Mouse (Mus musculus) neutrophil, adult 5-6 weeks (primary cell): ENCODE results near the gene Fam209. TPM values are rescaled to one million over a fixed set of nuclear protein-coding genes. Genes with fewer than 3 reads are reported as not detected.
A peak's percentile ranks its signal among the peaks of the same experiment; 100 is the strongest.

ENCODE experiments used
- ATAC-seq: fragments of 151-379, 151-347 bp; 2 replicates; pipeline ENCODE4 v1.8.0; 2017; ENCODE audit warnings: mild to moderate bottlenecking, moderate TSS enrichment; ENCODE audit not compliant: insufficient number of reproducible peaks, poor library complexity, low FRiP score, severe bottlenecking; ENCODE audit errors: extremely low read depth
- total RNA-seq: library from RNA; stranded (forward); fragments of 200-1000 nt; gene quantifications from 2 replicates; pipeline ENCODE4 v1.2.3, GENCODE M21; 2017

Fam209 gene
- total RNA-seq = 14.4 and 15.8 TPM in 2 replicates

DNA sequence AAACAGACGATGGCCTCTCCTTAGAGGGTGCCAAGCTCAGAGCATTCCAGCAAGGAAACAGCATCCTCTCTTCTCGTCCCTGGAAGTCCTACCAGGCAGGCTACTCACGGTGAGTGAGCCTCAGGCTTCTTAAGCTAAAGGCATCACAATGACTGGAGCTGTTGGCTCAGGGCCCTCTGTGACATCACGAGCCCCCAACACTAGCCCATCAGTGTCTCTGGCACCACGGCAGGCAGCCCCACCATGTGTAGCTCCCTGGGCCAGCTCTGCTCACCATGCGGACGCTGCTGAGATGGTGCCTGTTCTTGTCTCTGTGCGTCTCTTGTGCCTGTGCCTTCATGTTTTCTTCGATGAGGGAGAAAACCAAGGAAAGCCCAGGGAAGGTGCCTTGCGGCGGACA, at the start of gene Fam209:
Gene Fam209 (plus strand): TSS at position 203 of the 400 bp plus-strand sequence.
- ATAC-seq = no peak

DNA sequence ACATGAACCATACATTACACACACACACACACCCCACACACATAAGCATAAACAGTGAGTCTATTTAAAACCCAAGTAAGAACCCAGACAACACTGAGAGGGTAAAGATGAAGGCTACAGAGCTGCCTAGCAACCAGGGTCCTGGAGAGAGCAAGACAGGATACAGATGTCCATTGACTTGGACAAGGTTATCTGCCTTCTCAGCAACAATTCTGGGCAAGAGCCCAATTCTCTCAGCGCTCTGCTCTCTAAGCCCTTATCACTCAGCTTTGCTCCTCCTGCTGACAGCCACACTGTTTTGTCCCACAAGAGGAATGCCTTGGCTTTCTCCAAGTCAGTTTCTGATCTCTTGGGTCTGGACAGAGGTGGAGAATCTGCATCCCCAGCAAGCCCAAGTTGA, 41.7 kb upstream of the Fam209 start:
- no peak for ATAC-seq

DNA sequence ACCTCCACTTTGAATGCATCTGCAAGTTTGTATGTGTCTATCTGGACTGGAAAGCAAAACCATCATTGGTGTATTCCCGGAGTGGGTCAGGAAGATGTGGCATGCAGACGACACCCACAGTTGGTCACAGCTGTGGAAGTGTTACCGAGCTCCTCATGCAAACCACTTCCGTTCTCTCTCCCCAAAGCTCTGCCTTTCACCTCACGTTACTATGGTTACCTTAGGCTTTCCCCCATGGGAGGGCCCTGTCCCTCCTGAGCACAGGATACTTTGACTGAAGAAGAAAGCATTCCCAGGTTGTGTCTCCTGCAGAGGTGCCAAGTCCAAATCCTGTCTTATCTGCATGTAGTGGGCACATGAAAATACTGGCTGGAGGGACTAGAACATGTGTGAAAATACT, 38.6 kb upstream of the Fam209 start:
- peak; percentile 69 for ATAC-seq

DNA sequence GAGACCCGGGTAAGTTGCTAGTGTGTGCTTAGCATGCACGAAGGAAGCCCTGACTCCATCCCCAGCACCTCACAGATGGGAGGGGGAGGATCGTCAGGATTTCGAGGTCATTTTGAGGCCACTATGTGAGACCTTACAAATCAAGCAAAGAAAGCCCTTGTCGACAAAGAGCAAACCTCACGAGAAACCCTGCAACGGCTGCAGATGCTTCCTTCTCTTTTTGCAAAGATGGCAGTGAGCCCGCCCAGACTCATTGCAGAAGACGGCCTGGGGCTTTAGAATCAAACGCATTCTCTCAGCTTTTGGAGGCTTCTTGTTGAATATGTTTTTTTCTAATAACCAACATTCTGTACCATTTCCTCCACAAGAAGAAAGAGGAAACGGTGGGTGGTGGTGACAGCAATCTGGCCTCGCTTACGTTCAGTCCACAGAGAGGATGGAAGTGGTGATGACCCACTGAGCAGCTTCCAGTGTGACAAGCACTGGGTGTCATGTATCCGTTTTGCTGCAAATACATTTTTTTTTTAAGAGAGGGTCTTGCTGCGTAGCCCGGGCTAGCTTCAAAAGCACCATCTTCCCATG, 34.9 kb upstream of the Fam209 start:
- peak; percentile 40; the same call in 1 of the 2 replicates for ATAC-seq

DNA sequence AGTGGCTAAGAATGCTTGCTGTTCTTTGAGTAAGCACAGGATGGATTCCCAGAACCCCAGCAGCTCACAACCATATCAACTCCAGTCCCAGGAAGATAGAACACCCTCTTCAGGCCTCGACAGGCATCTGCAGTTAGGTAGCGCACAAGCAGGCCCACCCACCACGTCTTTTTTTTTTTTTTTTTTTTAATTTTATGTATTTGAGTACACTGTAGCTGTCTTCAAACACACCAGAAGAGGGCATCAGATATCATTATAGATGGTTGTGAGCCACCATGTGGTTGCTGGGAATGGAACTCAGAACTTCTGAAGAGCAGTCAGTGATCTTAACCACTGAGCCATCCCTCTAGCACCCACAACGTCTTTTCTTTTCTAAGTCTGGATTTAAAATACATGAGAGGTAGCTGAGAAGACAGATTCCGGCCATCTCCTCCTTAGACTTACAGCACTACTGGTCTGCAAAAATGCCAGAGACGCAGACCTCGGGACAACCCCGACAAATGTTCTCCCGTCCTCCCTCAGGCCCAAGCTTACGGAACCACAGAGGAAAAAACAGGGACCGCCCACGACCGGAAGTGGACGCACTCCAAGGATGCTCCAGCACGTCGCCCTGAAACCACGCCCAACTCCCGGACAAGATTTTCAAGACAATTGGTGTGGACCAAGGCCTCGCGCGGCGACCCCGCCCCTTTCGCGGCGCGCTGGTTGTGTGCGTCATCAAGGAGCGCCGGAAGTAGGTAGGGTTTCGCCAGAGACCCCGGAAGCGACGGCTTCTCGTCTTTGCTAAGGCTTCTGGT, 32.3 kb upstream of the Fam209 start, which contains the start of gene Rtf2:
Gene Rtf2 (plus strand): TSS at position 714 of the 797 bp plus-strand sequence.
- ATAC-seq = peak; percentile 81

GRCm38 (mm10) chr2:172440640-172441005, 31.7 kb upstream of the Fam209 start:
- peak; percentile 4; the same call in 1 of the 2 replicates for ATAC-seq

DNA sequence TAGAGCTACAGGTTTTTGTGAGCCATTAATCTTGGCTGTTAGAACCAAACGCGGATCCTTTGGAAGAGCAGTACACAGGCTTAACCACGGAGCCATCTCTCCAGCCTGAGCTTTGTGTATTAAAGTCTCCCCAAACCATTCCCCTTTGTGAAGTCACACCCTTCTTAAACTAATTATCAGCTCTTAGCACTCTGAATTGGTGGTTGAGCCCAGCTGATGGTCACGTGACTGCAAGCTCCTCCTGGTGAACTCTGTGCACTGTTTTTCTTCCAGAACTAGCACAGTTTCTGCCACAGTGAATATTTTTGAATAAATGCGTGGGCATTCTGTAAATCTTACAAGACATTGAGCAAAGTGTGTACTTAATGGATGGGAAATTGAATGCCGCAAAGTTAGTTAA, 31.1 kb upstream of the Fam209 start:
- no peak for ATAC-seq

- ATAC-seq = no peak
Measured at GRCm38 (mm10) chr2:172445617-172446016, 26.7 kb upstream of the Fam209 start.

DNA sequence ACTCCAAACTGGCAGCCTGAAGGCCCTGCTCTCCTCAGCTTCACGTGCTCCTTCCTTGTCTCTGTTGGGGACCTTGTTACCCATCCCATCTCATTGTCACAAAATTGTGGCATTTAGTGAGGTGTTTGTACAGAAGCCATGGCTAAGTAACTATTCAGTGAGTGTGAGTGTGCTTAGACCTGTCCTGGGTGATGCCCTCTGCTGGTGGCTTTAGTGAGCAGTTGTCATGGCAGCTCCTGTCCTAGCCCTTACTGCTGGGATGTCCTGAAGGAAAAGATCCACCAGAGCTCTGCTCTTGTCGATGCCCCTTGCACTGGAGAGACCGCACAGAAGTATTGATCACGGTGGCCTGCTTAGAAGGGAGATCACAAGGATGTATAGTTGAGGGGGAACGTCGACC, 25.0 kb upstream of the Fam209 start:
- ATAC-seq = peak; percentile 62; the same call in 1 of the 2 replicates

DNA sequence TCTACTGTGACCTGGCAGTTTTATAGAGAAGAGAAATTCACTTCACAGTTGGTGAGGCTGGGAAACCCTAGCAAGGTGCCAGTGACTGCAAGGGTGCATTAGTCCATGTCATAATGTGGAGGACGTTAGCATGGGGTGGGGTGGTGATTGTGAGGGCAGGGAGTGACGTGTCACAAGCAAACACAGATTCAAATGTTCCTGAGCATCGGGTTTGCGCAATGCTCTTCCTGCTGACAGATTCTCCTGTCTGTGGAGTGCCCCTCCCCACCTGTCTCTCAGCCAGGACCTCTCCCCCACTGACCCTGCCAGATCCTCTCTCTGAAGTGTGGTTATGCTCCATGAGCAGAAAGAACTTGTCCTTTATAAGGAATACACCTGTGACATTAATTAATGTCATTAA, 24.0 kb upstream of the Fam209 start:
- ATAC-seq = no peak

DNA sequence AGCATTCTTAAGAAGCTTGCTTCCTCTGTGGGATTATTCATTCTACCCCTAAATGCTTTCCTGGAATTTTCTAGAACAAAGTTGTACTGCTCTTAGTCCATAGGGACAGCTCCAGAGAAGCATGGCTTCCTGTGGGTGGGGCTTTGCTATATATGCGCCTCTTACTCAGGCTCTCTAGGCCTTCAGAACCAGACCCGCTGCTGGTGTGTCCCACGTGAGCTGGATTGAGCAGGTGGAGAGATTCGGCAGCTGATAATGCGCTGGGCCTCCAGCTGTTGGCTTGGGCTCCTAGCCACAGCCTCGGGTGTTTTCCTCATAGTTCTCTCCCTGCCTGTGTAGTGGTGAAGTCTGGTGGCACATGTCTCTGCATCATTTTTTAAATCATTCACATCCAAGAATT, 21.7 kb upstream of the Fam209 start:
- no peak for ATAC-seq

- no peak for ATAC-seq
Measured at GRCm38 (mm10) chr2:172452031-172452430, 20.3 kb upstream of the Fam209 start.

GRCm38 (mm10) chr2:172452458-172452857, 19.9 kb upstream of the Fam209 start:
- ATAC-seq = no peak

- ATAC-seq = no peak
Measured at GRCm38 (mm10) chr2:172458496-172458895, 13.8 kb upstream of the Fam209 start, which contains the start of gene Gcnt7. TSS of gene Gcnt7 (minus strand) at chr2:172458596.

DNA sequence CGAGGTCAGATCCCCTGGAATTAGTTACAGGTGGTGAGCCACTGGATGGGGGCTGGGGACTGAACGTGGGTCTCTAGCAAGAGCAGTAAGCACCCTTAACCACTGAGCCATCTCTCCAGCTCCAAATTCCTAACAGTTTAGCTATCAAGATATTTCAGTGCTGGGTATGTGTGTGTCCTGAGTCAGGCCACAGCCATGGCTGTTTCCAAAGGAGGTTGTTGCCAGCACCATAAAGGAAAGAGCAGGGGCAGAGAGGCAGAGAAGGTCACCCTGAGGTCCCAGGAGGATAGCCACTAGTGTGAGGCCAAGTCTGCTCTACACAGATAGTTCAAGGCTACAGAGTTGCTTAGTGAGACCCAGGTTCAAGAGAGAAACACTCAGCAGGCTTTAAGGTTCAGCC, 11.7 kb upstream of the Fam209 start:
- ATAC-seq = no peak

- ATAC-seq = no peak
Measured at GRCm38 (mm10) chr2:172462813-172463212, 9.5 kb upstream of the Fam209 start.

DNA sequence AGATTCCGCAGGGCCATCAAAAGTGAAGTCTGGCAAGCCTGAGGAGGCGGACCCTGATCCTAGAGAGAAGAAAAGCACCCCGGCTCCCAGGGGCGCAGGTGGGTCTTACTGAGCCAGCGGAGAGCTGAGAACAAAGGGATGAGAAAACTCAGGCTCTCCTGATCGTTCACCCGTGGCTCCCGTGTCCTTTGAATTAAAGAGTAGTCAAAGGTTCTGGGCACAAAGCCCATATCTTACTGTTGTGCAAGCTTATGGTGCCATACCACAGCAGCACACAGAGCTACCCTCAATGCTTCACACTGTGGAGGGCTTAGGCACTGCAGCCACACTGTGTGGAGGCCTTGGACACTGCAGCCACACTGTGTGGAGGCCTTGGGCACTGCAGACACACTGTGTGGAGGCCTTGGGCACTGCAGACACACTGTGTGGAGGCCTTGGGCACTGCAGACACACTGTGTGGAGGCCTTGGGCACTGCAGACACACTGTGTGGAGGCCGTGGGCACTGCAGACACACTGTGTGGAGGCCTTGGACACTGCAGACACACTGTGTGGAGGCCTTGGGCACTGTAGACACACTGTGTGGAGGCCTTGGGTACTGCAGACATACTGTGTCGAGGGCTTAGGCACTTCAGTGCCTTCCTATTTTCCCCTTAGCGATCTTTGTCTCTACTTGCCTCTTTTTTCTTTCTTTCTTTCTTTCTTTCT, 5.7 kb upstream of the Fam209 start:
- no peak for ATAC-seq

DNA sequence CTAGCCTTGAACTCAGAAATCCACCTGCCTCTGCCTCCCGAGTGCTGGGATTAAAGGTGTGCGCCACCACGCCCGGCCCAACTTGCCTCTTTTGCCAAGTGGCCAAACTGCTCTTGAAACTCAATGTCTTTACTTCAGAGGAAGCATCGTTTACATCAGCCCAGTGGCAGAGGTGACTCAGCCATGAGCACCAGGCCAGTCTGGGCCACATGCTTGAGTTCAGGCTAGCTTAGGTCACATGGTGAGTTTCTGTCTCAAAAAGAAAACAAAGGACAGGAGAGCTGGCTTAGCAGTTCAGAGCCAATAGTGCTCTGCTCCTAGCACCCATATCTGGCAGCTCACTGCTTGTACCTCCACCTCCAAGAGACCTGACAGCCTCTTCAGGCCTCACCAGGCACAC, 5.1 kb upstream of the Fam209 start:
- ATAC-seq = no peak

DNA sequence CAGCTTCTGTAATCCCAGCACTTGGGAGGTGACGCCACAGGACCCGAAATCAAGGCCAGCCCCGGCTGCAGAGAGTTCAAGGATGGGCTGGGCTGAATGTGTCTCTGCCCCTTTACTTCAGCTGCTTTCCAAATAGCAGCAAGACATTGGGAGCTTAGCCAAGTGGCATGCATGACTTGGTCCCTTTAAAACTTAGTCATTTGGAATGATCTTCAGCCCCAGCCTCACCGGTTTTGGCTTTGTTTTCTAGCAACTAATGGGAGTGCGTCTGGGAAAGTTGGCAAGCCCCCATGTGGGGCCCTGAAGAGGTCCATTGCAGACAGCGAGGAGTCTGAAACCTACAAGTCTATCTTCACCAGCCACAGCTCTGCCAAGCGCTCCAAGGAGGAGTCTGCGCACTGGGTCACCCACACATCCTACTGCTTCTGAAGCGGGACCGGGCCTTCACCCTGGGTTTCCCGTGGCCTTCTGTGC, 3.9 kb upstream of the Fam209 start:
- no peak for ATAC-seq

GRCm38 (mm10) chr2:172473591-172473990, 1.3 kb downstream of the Fam209 start:
- no peak for ATAC-seq
